Mouse (Mus musculus) cerebellum, adult 18-20 months (tissue): Measurements from ENCODE around the gene Fbln1.
A peak's percentile ranks its signal among the peaks of the same experiment; 100 is the strongest.

ENCODE experiments used
- DNase-seq, 2 experiments: peaks; one replicate each; pipeline ENCODE4 v3.0.0; 2021

Gene Fbln1

DNA sequence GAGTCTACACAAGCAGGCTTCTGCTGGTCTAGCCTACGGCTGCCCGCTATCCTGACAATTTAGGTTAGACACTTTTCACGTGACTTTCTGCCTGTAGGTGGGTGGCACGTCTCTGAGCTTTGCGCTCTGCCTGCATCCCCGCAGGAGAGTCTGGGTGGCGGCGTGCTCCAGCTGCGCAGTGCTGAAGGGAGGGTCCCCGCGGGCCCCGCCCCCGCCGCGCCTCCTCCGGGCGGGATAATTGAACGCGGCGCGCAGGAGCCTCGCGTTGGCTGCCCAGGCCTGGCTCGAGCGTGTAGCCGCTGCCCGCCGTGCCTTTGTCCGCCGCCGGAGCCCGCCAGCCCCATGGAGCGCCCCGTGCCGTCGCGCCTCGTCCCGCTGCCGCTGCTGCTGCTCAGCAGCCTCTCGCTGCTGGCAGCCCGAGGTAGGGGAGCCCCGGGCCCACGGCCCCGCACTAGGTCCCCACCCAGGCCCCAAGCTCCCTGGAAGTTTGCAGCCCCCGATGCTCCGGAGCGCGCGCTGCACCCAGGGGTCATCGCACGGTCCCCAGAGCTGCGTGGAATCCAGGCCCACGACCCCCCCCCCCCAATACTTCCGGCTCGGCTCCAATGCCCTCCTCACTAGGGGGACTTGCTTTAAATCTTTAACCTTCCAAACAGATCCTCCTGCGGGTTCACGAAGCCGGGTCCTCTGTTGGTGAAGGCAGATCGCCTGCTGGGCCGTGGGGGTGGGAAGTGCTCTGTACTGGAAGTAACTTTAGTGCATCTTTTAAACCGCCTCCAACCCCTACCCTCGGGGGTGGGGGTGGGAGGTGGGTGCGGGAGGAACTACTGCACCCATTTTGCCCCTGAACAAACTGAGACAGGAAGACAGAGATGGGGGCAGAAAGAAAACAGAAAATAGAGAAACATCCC, at the start of gene Fbln1:
Gene Fbln1 (plus strand): TSS at position 158 of the 911 bp plus-strand sequence.
- peak; percentile 8 to 23 for DNase-seq

DNA sequence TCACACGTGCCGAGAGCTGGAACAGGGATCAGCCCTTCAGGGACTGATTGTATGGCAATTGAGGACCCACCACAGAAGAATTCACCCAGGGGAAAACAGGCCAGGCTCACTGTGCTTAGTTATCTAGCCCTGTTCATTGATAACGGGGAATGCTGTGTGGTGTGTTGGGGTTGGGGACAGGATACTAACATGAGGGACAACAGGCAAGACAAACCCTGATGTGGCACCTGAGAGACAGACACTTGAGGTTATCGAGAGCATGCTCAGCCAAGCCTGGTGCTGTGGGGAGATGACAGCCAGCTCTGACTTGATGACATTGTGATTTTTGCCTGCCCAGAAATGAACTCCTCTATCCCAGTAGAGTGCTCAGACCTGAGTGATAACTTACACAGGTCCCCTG, 49.6 kb upstream of the Fbln1 start:
- no peak for DNase-seq

DNA sequence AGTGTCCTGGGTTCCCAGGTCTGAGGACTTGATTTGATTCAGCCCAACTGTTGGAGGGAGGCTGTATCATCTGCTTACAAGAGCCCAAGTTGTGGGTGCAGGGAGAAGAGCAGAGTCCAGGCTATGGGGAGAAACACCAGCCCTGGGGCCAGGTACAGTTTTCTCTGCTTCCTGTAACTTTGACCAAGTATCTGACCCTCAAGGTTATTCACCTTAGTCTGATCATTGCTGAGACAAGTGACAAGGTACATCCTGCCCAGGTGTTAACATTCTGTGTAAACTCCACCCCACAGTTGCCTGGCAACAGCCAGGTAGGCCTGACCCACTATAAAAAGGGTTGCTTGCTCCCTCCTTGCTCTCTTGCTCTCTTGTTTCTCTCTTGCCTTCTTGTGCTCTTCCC, 44.3 kb upstream of the Fbln1 start:
- no peak for DNase-seq

DNA sequence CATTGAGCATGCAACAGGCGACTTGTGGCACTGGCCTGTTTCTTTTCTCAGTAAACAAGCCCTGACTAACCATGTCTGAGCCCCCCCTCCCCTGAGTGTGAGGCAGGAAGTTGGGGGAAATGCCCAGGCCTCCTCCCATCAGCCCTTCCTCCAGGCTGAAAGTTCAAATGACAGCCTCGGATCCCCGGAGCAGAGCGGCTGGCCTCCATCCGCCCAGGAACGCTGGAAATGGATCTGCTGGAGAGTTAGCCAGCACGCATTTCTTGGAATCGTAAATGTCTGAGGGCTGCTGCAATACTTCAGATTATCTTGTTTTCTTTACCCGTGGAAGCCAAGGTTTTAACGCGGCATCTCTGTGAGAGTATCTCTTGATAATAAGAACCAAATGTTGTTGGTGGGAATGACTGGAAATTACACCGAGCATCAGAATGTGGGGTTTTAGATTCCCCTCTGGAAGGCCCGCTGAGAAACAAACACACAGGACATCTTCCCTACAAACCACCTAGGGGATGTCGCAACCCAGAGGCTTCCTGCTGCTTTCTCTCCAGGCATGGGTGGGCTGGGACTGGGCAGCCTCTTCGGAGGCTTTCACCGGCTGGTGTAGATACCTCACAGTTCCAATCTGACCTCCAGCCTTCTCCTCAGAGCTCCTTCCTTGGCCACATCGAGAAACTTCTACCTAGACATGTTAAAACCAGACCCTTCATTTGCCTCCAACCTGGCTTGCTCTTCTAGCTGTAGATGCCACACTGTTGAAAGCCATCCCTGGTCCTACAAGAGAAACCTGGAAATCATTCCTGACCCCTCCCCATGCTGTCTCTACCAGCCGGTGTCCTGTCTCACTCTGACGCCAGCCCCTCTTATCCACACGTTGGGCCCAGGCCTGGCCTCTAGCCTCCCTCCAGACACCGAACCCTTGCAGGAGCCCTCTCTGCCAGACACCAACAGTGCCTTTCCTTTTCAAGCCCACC, 42.8 kb upstream of the Fbln1 start:
- DNase-seq: no peak

DNA sequence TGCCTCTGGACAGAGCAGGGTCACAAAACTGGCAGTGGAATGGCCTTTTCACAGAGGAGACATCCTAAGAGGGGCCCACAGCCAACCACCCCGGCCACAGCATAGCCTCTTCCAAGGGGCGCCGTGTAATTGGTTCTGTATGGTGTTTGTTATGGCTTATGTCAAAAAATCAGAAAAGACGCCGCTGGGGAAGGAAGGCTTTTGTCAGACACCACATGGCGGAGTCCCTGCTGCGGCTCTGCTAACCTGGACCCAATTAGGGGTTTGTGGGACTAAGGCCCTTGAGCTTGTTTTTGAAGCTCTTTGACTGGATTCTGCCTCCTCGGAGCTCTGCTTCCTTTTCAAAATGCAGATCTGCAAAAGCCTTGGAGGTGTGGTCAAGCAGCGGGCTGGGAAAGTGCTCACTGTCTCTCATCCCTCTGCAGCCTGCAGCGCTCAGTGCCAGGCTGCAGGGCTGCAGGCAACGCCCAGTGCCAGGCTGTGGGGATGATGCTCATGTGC, 39.3 kb upstream of the Fbln1 start:
- DNase-seq: no peak

DNA sequence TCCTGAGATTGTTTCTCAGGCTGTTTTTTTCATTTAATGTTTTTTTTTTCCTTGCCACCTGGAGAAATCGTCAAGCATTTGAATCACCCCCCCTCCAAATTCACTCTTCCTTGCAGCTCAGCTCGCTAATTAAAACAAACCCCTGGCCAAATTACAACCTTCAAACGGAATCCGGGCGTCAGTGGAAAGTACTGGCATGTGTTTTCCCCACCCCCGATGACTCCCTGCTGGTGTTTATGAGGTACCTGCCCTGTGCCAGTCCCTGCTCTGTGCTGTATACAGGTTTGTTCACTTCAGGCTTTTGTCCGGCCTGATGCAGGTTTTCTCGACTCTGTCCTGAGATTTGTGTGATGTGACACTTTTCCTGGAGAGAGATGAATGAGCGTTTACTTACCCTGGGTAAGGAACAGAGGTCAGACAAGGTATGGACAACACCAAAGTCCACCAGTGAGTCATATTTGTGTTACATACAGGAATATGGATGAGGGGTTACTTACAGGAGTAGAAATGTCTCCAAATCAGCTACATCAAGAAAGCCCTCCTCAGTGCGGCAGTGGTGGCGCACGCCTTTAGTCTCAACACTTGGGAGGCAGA, 38.6 kb upstream of the Fbln1 start:
- DNase-seq: no peak

DNA sequence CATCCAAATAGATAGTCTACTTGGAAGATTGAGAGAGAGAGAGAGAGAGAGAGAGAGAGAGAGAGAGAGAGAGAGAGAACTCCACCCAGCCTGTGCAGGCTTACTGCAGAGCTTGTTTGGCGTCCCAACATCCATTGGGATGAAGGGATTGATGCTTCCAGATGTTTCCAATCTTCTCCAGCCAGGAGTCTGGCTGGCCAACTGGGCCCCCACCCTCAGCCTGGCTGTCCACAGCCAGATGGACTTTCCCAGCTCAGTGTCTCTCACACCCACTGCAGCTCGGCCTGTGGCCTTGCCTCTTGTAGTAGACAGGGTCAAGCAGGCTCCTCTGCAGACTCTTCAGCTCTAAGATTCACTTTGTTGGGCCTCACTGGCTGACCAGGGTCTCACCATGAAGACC, 33.7 kb upstream of the Fbln1 start:
- DNase-seq: no peak

DNA sequence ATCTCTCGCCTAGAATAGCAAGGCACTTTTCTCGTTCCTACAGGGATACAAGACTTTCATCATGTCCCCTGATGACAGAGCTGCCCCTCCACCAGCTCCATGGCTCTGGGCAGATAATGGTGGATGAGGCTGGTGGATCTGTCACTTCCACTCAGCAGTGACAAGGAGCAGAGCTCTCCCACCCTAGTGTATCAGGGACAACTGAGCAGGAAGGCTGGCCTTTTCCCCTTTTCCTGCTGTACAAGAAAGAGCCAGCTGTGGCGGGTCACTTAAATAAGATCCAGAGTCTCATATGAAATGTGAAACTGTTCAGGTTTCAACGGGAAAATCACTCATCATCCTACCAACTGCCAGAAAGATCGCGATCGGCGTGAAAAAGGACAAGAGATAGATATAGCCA, 32.3 kb upstream of the Fbln1 start:
- DNase-seq: no peak

DNA sequence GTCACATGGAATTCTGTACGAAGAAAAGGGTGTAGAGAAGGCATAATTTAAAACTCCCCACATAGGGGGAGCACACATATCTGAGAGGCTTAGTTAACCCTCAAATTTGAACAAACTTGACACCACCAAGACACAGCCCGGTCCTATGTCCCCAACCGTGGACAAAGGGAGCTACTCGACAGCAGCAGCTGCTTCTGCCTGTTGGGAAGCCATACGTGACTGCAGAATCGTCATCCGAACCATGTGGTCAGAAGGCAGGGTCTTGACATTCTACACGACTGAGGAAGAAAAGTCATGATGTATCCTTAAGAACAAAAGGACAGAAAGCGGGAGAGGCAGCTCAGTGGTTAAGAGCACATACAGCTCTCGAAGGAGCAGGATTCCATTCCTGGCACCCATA, 31.7 kb upstream of the Fbln1 start:
- DNase-seq: no peak

DNA sequence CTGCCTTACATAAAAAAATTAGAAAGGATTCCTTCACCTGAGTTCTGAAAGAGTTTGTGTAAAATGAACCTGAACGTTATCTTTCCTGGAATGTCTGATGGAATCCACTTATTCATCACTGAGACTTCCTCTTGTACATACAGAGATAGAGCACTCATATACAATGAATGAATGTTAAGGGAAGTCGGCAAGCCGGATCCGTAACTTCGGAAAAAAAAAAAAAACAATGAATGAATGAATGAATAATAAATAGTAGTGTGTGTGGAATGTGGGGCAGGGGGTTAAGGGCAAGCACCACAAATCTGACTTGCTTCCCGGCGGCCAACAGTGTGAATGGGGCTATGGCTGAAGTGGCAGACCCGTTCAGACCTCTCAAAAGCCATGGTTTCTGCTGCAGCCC, 28.2 kb upstream of the Fbln1 start:
- DNase-seq: peak; percentile 42 to 64

DNA sequence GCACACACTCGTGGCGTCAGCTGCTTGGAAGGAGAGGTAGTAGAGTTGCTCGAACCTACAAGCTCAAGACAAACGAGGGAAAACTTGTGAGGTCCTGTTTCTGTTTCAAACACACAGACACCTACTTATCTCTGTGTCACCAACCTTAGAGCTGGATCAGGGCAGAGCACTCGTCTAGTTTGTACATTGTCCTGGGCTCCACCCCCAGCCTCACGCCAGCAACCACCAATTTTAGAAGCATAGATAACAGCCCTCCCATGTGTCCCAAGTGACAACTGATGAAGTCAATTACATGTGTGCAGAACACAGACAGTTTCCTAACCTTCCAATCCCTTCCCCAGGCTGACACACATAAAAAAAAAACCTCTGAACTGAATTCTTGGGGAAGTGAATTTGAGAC, 27.6 kb upstream of the Fbln1 start:
- DNase-seq: no peak

DNA sequence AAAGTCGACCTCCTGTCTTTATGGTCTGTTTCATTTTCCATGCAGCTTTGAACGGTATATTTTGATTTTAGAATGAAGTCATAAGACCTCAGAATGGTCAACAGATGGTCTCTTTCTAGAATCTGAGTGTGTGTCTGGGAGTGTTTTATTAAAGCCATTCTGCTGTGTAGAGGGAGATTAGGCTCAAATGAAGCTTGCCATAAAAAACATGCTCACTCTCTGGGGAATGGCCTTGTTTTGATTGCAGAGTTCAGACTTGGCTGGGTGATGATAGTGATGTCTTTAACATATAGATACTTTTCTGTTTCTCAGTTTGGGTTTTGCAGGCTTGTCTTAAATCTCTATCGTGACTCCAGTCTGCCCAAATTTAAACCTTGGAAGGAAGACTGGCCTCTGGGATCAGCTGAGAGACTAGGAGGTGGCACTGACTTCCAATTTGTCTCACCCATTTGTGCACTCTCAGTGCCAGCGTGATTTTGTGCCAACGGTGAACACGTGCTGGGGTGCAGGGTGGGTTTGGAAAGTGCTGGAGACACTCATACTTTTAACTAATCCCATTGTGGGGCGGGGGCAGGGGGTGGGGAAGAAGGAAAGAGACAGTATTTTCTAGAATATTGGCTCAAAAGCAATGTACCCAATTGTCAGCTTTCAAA, 26.1 kb upstream of the Fbln1 start:
- no peak for DNase-seq

DNA sequence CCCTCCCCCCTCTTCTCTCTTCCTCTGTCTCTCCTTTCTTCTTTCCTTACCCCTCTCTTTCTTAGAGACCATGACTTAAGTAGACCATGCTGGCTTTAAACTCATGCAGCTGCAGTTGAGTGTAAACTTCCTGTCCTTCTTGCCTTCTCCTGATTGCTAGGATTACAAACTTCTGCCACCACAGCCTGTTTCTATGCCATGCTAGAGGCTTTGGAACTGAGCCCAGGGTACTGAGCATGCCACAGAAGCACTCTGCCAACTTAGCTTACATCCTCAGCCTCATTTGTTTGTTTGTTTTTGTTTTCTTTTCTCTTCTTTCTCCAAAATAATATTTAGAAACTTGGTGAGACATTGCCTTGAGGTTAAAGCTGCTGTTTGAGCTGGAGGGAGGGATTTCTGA, 25.4 kb upstream of the Fbln1 start:
- DNase-seq: no peak

DNA sequence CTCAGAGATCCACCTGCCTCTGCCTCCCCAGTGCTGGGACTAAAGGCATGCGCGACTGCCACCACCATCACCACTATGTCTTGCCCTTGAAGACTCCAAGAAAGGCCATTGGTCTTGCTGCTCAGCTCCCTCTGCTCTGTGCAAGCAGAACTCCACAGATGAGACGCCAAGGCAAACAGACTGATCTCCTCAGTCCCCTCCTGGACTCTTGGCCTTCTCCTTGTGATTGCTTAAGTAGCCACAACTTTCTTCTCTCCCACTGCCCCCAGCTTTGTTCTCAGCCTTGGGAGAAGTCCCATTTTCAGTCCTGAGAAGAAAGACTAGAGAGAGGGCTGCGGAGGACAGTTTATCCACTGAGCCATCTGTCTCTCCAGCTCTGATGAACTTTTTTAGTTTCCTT, 23.7 kb upstream of the Fbln1 start:
- DNase-seq: no peak

DNA sequence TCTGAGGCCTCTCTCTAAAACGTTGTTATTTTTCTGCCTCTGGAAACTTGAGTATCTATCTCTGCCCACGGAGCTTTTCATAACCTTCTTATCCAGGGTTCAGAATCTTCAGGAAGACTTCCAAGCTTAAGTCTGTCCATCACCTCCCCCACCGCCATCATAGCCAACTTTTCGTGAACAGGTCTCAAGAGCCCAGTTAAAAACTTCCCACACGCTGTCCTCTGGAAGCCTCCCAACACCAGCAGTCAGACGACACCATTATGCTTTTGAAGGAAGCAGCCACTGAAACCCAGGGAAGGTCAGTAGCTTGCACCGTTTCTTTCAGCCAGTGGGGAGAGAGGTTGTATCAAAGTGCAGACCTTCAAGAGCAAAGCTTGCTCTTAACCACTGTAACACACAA, 18.8 kb upstream of the Fbln1 start:
- DNase-seq: no peak

DNA sequence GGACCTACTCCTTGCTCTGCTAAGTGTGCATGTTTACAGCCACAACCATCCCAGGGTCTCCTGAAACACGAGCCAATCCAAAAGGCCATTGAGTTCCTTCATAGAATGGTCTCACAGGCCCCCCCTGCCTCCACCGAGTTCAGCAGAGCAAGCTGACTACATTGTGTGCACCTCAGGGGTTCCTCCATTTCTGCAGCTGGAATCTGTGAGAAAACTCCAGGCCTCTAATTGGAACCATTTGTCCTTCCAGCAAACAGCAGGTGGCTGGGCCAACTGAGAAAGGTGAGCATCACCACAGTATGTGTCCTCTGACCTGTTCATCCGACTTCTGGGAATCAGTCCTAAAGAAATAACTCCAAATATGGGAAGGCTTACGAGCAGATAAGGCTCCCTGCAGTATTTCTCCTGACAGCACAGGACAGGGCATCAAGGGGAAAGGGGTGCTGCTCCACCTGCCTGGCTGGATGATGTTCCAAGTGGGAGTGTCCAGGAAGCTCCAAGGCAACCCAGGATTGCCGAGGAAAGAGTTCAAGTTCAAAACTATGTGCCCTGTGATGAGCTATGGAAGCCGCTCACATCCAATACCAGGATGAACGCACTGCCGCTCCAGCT, 17.5 kb upstream of the Fbln1 start:
- DNase-seq: no peak

DNA sequence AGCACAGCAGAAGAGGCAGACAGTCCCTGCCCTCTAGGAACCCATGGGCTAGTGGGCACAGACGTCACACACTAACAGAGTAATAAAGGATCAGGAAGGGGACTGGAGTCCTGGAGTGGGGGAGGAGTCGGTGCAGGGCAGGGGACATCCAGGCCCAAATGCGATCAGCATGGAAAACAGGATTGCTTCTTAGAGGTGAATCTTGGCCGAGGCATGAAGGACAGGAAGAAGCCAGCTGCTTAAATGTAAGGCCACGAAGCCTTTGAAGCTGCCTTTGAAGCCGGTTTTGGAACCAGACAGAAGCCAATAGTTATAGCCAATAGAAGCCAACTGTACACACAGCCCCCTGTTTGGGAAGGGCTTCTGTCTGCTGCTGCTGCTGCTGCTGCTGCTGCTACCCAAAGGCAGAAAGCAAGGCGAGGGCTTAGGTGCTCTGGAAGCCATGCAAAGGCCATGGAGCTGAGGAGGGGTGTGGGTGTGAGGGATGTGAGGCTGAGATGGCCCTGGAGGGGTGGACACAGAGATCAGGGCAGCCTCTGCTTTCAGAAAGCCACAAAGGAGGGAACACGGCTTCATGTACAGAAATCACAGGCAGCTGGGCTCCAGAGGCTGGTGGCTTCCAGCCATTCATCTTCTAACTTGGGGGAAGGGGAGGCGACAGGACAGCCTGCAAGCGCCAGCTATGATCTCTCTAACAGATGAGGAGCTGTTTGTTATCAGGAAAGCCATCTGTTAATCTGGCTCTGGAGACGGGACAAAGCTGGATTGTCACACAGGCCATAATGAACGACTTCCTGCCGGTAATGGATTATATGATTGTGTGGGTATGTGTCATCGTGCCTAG, 5.1 kb upstream of the Fbln1 start:
- DNase-seq: no peak

DNA sequence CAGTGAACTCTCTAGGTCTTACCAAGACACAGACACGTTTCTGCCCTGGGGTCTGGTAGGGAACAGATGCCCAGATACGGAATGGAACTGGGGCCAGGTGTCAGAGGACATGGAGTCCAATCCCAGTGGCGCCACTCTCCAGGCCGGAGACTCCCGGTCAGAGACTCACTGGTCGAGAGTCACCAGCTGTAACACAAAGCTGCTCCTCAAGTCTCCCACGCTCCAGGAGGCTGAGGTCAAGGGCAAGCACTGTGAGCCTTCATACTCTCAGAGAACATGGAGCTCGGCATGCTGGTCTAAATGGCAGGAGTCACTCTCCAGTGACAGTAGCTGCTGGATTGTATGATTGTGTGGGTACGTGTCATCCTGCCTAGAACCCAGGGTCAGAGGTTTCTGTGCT, 3.5 kb upstream of the Fbln1 start:
- DNase-seq: no peak

DNA sequence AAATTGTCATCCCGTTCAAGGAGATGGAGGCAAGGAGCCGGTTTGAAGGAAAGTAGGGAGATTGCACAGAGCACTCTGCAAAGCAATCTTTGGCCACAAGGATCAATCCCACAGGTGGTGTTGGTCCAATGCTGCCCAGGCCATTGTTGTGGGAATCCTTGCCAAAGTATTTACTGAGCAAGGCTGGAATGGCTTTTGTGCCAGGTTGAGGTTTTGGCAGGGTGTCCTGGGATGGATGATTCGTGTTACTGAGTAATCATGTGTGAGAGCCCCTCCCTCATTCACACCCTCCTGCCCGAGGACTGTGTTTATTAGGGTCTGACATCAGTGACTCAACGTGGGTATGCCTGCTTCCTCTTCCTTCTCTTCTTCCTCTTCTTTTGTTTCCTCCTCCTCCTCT, 3.0 kb upstream of the Fbln1 start:
- no peak for DNase-seq

DNA sequence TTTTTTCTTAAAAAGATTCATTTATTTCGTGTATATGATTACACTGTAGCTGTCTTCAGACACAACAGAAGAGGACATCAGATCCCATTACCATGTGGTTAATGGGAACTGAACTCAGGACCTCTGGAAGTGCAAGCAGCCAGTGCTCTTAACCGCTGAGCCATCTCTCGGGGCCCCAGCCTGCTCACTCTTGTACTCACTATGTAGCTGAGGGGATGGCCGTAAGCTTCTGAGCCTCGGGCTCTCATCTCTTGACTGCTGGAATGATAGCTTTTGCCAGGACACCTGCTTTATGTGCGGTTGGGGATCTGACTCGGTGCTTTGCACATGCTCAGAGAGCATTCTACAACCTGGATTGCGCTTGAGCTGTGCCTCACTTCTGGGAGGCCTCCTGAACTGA, 1.4 kb upstream of the Fbln1 start:
- DNase-seq: no peak

DNA sequence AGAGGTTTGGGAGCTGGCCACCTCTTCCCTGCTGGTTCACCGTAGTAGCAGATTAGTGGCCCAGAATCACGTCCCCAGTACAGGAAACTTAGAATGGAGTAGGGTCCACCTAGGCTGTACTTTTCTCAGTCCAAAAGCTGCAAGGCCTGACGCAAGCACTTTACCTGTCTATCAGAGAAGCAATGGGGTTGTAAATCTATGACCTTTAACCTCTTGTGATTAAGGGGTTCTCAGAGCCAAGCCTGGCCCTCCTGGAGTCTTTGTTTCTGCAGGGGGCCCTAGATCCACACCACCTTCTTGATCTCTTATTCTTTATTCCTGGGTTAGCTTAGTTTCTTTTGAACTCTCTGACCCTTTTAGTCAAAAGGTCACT, 940 bp downstream of the Fbln1 start:
- no peak for DNase-seq
